Mouse (Mus musculus) c-Kit-negative CD71-positive TER-119-positive erythroid progenitor cells, embryonic 14.5 days (primary cell): Measurements from ENCODE around the gene Elovl4.

Experiments
- DNase-seq: peaks from one replicate; pipeline ENCODE4 v3.0.0-alpha.2; 2013; ENCODE audit warnings: low read depth, low spot score

Gene Elovl4

DNA sequence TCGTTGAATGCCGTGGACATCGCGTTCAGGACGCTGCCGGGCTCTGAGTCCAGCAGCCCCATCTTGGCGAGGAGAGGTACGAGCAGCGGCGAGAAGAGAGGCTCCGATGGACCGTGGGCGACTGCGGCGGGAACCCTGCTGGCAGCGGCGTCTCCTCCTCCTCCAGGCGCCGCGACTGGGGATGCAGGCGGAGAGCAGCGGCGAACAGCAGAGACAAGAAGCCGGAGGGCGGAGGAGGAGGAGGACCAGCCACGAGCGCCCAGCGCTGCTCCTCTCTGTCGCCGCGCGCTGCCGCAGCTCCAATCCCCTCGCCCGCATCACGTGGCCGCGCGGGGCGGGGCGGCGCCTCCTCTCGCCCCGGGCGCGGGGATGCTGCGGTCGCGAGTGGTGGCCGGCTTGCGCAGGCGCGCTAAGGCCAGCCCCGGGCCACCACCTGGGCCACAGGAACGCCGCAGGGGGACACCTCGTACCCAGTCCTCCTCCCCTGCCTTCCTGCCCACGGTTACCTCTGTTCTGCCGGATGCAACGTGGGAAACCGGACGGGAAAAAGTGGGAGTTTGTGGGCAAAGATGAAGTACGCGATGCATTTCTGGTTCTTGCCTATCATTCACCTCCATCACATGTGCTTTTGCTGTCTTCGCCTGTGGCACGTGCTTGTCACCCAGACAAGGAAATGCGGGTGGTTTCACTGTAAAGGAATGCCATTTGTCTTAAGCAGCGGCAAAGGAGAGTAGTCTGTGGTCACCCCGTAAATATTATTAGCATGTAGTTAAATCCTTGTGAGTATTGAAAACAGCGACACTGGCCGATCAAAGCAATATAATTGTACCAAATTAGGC lies at the start of gene Elovl4:
TSS of gene Elovl4 (minus strand) at position 301 of the 839 bp plus-strand sequence.
- DNase-seq: no peak

GRCm38 (mm10) chr9:83852464-83852863 lies 46.4 kb upstream of the Elovl4 start:
- DNase-seq: no peak

GRCm38 (mm10) chr9:83834748-83835313 lies 28.8 kb upstream of the Elovl4 start:
- no peak for DNase-seq

- peak; percentile 79 for DNase-seq
Measured at GRCm38 (mm10) chr9:83833811-83834747, 28.0 kb upstream of the Elovl4 start, which contains the start of gene Ttk. TSS of gene Ttk (plus strand) at chr9:83834689.

DNA sequence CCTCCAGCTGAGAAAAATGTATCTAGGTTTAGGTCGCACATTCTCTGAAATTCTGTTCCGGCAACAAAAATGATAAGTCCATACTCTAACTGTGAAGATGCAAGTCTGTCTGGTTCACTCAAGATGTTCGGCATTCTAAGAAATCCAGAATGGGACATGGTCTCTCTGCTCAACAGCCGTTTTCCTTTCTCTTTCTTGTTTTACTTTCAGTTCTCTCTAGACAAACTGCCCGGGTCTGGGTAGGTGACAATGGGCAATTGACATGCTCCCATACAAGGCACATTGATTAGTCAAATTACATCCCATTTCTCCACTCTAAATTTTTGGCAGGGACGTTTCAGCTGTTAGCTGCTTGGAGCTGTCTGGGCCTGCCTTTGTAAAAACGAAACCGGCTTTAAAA lies 25.1 kb upstream of the Elovl4 start:
- no peak for DNase-seq

DNA sequence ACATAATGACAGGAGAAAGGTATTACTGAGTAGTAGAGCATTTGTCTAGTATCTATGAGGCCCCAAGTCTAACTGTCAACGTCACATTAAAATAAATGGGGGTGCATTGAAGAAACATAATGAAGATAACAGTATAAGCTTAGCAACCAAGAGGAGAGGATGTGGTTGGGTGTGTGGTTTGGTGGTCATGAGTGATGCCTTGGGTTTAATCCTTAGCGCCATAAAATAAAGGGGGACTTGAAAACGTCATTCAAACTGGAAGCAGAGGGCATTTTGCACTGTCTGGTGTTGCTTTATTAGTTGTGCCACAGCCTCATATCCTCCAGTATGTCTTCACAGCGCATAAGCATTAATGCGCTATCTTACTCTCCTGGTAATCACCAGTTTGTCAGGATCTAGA lies 23.8 kb upstream of the Elovl4 start:
- DNase-seq: no peak

DNA sequence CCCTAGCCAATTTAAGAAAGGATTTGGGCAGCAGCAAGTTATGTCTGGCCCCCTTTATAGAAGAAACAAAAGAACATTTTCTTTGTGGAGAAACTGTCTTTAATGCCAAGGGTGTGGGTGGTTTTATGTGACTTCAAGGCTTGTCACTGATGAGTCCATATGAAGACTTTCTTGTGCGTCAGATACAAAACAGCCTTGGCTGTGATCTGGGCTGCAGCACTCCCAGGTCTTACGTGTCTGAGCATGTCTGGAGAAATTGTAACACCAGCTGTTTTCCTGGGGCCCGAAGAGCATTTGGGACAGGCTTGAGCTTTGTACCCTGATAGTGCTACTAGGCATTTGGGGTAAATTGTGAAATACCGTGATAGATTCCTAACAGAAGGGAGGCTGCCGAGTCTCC lies 16.8 kb upstream of the Elovl4 start:
- DNase-seq: no peak

- DNase-seq: no peak
Measured at GRCm38 (mm10) chr9:83820976-83821375, 14.9 kb upstream of the Elovl4 start.

- DNase-seq: no peak
Measured at GRCm38 (mm10) chr9:83819188-83819587, 13.1 kb upstream of the Elovl4 start.

DNA sequence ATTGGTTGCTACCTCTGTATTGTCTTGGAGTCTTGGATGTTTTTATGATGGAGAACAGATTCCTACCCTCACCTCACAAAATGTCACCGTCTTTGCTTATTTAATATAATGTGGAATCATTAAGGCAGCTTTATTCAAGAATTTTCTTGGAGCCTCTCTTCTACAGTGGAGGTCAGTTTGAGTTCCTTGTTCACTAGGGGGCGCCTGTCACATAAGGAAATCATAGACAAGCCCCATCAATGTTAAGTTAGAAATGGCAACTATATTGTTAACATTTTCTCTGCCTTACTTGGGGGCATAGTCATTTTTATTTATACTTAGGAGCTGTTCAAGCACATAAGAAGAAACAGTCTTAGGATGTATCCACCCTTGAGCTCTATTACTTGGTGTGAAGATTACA lies 1.5 kb upstream of the Elovl4 start:
- no peak for DNase-seq

GRCm38 (mm10) chr9:83805164-83805976 lies 707 bp downstream of the Elovl4 start:
- DNase-seq: no peak

GRCm38 (mm10) chr9:83804341-83804740 lies 1.7 kb downstream of the Elovl4 start:
- no peak for DNase-seq

GRCm38 (mm10) chr9:83797898-83798297 lies 8.2 kb downstream of the Elovl4 start:
- DNase-seq: no peak

GRCm38 (mm10) chr9:83796875-83797274 lies 9.2 kb downstream of the Elovl4 start:
- DNase-seq: no peak

DNA sequence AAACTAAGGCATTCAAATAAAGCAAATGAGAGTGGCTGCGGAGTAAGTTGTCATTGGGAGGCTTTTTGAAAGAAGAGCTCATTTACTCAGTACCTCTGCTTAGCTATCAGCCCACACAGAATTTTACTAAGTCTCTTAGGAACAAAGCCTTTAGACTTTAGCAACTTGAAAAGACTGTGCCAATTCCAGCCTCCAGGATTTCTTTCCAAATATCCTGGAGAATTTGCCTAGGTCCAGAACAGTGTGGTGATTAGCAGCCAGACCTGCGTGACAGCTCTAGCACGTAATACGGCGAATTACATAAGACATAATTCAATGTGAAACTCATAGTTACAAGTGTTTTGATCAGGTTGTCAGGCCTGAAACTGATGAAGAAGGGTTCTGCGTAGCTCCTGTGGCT lies 16.8 kb downstream of the Elovl4 start:
- DNase-seq: no peak

GRCm38 (mm10) chr9:83785501-83785900 lies 20.6 kb downstream of the Elovl4 start:
- no peak for DNase-seq

DNA sequence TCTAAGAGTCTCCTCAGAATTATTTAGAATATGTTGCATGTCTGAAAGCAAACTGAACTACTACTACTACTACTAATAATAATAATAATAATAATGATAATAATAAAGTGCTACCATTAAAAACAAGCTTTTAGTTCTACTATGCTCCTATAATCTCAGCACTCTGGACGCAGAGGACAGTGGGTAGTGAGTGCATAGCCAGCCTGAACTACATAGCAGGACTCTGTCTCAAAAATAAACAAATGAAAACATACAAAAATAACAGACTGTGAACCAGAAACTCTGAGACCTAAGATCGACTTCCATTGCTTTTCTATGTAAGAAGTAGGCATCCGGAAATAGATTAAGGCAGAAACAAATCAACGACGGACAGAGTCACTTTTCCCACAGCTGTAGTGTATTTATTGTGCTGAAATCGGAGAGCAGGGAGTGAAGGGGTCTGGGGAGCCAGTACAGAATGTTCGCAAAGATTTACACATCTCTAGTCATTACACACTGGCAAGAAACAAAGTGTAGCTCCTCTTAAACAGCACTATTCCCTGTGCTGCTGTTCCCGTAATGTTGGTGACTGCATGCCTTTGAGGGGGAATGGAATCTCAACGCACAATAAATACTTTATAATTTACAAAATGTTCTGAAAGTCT lies 27.6 kb downstream of the Elovl4 start:
- DNase-seq: no peak

- no peak for DNase-seq
Measured at GRCm38 (mm10) chr9:83761318-83761717, 44.8 kb downstream of the Elovl4 start.

GRCm38 (mm10) chr9:83731877-83732276 lies 74.2 kb downstream of the Elovl4 start:
- DNase-seq: no peak

DNA sequence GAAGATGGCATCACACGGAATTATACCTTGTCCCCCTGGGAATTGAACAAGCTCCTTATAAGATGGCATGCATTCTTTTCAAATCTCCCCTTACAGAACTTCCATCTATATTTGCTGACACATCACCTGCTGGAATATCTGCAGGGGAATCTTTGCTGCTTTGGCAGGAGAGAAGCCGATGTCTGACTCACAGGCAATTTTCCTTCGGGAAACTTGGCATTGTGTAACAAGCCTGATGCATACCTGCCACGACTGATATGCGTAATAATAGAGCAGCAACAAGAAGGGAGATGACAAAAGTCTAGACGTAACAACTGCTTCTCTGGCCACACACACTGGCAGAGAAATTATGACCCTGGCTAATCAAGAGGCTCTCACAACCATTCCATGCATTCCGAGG lies 75.2 kb downstream of the Elovl4 start:
- no peak for DNase-seq
